Mouse (Mus musculus) ES-E14 (cell line): Measurements from ENCODE around the gene Foxp1. TPM values are rescaled to one million over a fixed set of nuclear protein-coding genes. Genes with fewer than 3 reads are reported as not detected.
A peak's percentile ranks its signal among the peaks of the same experiment; 100 is the strongest.

Experiments used
- DNase-seq: peaks from one replicate; pipeline ENCODE4 v3.0.0-alpha.2; 2013; ENCODE audit warnings: low read depth, low spot score
- H3K27ac ChIP-seq: 2 replicates; pipeline ENCODE4 v1.5.1; 2012; ENCODE audit warnings: low read depth, mild to moderate bottlenecking, low read length, moderate library complexity, mixed read lengths; ENCODE audit not compliant: poor library complexity, insufficient read depth, severe bottlenecking
- H3K36me3 ChIP-seq: 2 replicates; pipeline ENCODE4 v1.6.1; 2012; ENCODE audit warnings: mild to moderate bottlenecking, low read length, moderate library complexity, mixed read lengths; ENCODE audit not compliant: control insufficient read depth, poor library complexity, insufficient read depth, severe bottlenecking
- H3K4me1 ChIP-seq, 2 experiments: fragments of 150-350 bp in 1 of 2; sonication (generic) in 1 of 2; 2 replicates each; pipeline ENCODE4 v1.6.1; 2012; ENCODE audit warnings: low read length in 2 of 2, mild to moderate bottlenecking in 1 of 2, mixed read lengths in 1 of 2; ENCODE audit not compliant: control insufficient read depth in 2 of 2, insufficient read depth in 2 of 2, poor library complexity in 1 of 2
- H3K4me3 ChIP-seq, 2 experiments: fragments of 150-350 bp in 1 of 2; sonication (generic) in 1 of 2; 2 replicates each; pipeline ENCODE4 v1.5.1; 2012; ENCODE audit warnings: low read length in 2 of 2, low read depth in 1 of 2, mild to moderate bottlenecking in 1 of 2, mixed read lengths in 1 of 2; ENCODE audit not compliant: insufficient read depth in 1 of 2, poor library complexity in 1 of 2, severe bottlenecking in 1 of 2
- H3K9ac ChIP-seq: 2 replicates; pipeline ENCODE4 v1.6.1; 2012; ENCODE audit warnings: low read depth, mild to moderate bottlenecking, low read length, mixed read lengths; ENCODE audit not compliant: poor library complexity, insufficient read depth, severe bottlenecking
- H3K9me3 ChIP-seq: fragments of 150-350 bp; sonication (generic); 2 replicates; pipeline ENCODE4 v1.6.1; 2012; ENCODE audit warnings: low read depth, mild to moderate bottlenecking, low read length; ENCODE audit not compliant: control insufficient read depth, insufficient read depth
- CHD2 ChIP-seq: IDR thresholded peaks from 2 replicates; pipeline ENCODE4 v1.6.1; 2014; ENCODE audit warnings: mild to moderate bottlenecking, low read depth, low read length, inconsistent platforms
- HCFC1 ChIP-seq: IDR thresholded peaks from 2 replicates; pipeline ENCODE4 v1.6.1; 2012; ENCODE audit warnings: low read length, inconsistent platforms, borderline replicate concordance; ENCODE audit not compliant: insufficient read depth
- MAFK ChIP-seq: IDR thresholded peaks from 2 replicates; pipeline ENCODE4 v1.6.1; 2014; ENCODE audit warnings: mild to moderate bottlenecking, low read depth, low read length, inconsistent platforms; ENCODE audit not compliant: insufficient read depth
- ZC3H11A ChIP-seq: IDR thresholded peaks from 2 replicates; pipeline ENCODE4 v1.6.1; 2012; ENCODE audit warnings: low read depth, mild to moderate bottlenecking, inconsistent platforms, low read length, borderline replicate concordance
- ZNF384 ChIP-seq: IDR thresholded peaks from 2 replicates; pipeline ENCODE4 v1.6.1; 2012; ENCODE audit warnings: low read depth, low read length, inconsistent platforms
- in situ Hi-C, 2 experiments: fragments of 600-800 bp; cut with MboI; formaldehyde crosslinking; loops; one replicate each; pipeline ENCODE4 v1.15.1; 2025; ENCODE audit warnings: low sequenced_read_pairs in 2 of 2, inconsistent platforms in 1 of 2; ENCODE audit not compliant: unreplicated experiment in 2 of 2
- total RNA-seq: library from RNA; depleted of rRNA; stranded (reverse); fragments of 300-350 nt; gene quantifications from 2 replicates; pipeline ENCODE4 v1.2.3, GENCODE M21; 2012

The Foxp1 gene
- total RNA-seq, 1 experiment, result 70.0 TPM

- Histone ChIP-seq H3K4me3 (no peak overlapping the region), H3K4me1 (peaks cover 6 to 7% of the 10 kb centered on the region in 2 experiments; a peak in 2 of 4 replicates), H3K9me3 (no peaks in the 10 kb centered on the region), H3K36me3 (no peaks in the 10 kb centered on the region), H3K9ac (no peak overlapping the region), H3K27ac (no peak overlapping the region)
- in situ Hi-C loops, result no loop called here
- no peak for DNase-seq
- TF ChIP-seq CHD2 (no peak), ZNF384 (no peak), HCFC1 (no peak), ZC3H11A (no peak), MAFK (no peak)
These were observed 425.8 kb downstream of the Foxp1 start for GRCm38 (mm10) chr6:99096776-99097166.

DNA sequence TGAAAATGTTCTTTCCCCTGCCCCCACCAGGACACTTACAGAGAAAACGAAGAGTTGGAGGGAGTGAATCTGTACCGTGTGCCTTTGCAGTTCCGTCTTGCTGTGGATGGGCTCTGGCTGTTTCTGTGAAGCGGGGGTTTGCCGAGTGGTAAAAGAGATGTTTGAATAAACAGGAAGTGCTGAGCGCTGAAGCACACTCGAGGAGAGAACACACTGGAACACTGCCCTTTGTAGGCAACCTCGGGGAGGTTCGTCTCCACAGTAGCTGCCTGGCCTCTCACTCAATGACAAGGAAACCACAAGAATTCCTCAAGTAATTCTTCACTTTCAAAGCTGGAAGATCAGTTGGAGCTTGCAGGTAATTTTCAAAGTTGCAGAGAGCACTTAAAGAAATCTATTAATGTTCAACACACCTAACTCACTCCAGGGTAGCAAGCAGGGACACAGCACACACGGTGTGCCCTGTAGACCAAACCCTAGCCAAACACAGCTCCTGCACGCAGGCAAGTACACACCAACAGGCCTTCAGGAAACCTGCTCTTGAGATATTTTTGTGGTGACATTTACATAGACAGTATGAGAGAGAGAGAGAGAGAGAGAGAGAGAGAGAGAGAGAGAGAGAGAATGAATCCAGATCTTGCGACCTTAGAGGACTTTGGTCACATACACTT lies 426.3 kb downstream of the Foxp1 start:
- no peak overlapping the region for H3K4me3 ChIP-seq
- DNase-seq, result no peak

DNA sequence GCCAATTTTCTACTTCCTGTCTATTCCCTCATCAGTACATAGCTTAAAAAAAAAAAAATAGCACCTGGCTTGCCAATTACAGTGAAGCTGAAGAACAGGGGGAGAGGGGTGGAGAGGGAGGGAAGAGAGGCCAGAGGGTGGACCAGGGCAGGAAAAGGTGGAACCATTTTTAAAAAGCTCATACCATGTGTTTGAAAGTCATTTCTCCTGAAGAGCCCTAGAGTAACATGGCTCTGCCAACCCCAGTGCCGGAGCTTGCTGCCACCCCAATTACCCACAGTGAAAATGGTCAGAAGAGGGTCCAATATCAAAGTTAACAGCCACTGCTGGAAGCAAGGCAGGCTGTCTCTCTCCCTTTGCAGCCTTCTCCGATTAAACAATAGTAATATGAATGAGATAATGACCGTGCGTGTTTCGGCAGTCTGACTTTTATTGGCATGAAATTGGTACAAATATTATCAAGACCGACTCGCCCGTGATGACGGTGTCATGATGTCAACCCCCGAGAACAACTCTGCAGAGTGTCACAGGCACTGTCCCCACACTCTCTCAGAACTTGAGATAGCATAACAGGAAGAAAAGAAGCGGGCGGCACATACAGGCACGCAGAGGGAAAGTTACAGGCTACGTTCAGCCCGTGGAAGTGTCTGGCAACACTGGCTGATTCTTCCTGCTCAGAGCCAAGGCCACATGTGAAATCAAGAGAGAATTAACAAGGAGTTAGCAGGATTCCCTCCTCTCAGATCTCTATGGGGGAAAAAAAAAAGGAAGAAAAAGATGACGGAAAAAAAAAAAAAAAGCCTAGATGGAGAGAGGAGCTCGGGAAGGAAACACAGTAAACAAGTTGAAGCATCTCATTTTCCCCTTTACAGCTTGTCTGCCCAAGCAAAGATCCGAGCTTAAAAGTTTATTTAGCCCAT lies 427.1 kb downstream of the Foxp1 start:
- H3K27ac ChIP-seq, result no peak overlapping the region
- peaks cover 6 to 7% of the 10 kb centered on the region in 2 experiments; a peak in 2 of 4 replicates for H3K4me1 ChIP-seq
- H3K4me3 ChIP-seq, result 0 out of 4 replicates have a peak overlapping the region, but pooled peaks of 1 of the 2 experiments have one; percentile 4
- DNase-seq, result no peak
- in situ Hi-C loops, result no loop called here
- TF ChIP-seq ZC3H11A (no peak), ZNF384 (no peak)
- H3K9me3 ChIP-seq, result no peaks in the 10 kb centered on the region
- no peaks in the 10 kb centered on the region for H3K36me3 ChIP-seq
- no peak overlapping the region for H3K9ac ChIP-seq

More for the DNA sequence above, 426.3 kb downstream of the Foxp1 start:
- H3K27ac ChIP-seq, result no peak overlapping the region
- in situ Hi-C loops, result no loop called here
- H3K9ac ChIP-seq, result no peak overlapping the region
- peaks cover 6 to 7% of the 10 kb centered on the region in 2 experiments; a peak in 2 of 4 replicates for H3K4me1 ChIP-seq
- TF ChIP-seq ZNF384, result no peak
- no peak for TF ChIP-seq ZC3H11A
- no peak for TF ChIP-seq MAFK
- TF ChIP-seq CHD2, result no peak
- TF ChIP-seq HCFC1, result no peak
- H3K9me3 ChIP-seq, result no peaks in the 10 kb centered on the region
- no peaks in the 10 kb centered on the region for H3K36me3 ChIP-seq

- no peak for DNase-seq
These were observed 428.1 kb downstream of the Foxp1 start for GRCm38 (mm10) chr6:99094339-99094989.

More at GRCm38 (mm10) chr6:99094339-99094989, 428.1 kb downstream of the Foxp1 start:
- no peak overlapping the region for H3K27ac ChIP-seq
- no peaks in the 10 kb centered on the region for H3K36me3 ChIP-seq
- H3K4me3 ChIP-seq, result no peak overlapping the region
- H3K4me1 ChIP-seq, result peaks cover 5 to 6% of the 10 kb centered on the region in 2 experiments; a peak in 2 of 4 replicates
- in situ Hi-C loops, result no loop called here
- no peak overlapping the region for H3K9ac ChIP-seq
- H3K9me3 ChIP-seq, result no peaks in the 10 kb centered on the region
- TF ChIP-seq HCFC1, result no peak
- TF ChIP-seq MAFK, result no peak
- TF ChIP-seq ZNF384, result no peak
- no peak for TF ChIP-seq ZC3H11A
- TF ChIP-seq CHD2, result no peak
